Mouse (Mus musculus) c-Kit-positive CD71-positive TER-119-negative erythroid progenitor cells, embryonic 14.5 days (primary cell): ENCODE results near the gene Gm3252.
"Not testable (repeated sequence)": the region's sequence is repeated elsewhere in the genome, so short reads cannot be mapped to it uniquely, and the experiment has no call there.

Experiments
- DNase-seq: peaks from one replicate; pipeline ENCODE4 v3.0.0-alpha.2; 2013; ENCODE audit warnings: low read depth

The Gm3252 gene

DNA sequence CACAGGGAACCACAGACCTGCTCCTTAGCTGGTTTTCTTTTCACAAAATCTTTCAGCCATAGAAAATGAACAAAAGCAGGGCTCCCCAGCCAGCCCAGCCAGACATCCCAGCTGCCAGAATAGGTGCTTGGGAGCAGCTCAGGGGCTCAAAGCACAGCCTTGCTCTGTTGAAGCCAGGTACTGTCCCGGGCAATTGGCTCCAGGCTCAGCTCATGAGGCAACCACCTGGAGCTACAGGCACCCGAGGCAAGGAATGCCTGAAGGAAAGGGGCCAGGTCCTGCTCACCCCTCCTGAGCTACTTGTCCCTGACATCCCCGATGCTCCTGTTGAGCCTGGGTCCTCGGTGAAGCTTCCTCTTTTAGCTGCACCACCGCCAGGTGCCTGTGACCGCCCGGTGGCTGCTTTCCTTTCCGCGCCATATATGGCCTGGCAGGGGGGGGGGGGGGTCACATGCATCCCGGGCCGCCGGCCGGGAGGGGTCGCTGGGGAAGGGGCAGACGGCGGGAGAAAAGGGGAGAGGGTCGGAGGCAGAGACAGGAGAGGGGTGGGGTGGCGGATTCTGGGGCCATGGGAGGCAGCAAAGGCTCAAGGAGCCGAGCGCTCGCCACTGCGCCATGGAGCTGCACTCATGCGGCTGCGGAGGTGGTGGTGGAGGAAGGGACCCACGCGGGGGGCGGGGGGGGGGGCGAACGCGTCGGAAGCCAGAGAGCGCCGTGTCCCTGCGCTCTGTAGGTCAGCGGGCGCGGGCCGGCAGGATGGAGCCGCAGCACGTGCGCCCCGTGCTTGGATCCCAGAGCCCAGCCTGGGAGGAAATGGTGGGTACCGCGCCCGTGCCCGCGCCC lies at the start of gene Gm3252:
Gene Gm3252 (plus strand): TSS at position 738 of the 843 bp plus-strand sequence.
- DNase-seq: not testable (repeated sequence)

DNA sequence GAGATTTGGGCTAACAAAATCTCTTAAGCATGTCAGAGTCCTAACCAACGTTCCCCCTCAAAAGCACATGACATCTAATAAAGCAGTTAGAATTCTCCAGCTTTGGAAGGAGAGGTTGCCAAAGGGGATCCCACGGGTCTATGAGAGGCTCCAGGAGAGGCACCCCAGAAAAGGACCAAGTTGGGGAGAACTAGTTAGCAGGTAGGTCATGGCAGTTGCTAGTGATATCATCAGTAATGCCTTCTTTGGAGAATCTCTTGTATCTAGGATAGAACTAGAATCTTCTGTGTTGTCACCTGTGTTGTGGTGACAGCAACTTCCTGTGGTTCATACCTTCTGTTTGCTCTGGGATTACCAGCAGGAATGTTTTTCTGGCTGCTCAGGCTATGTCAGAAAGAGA lies 17.6 kb upstream of the Gm3252 start, which contains the start of gene Gm7876:
Gene Gm7876 (plus strand): TSS at position 301 of the 400 bp plus-strand sequence.
- not testable (repeated sequence) for DNase-seq

DNA sequence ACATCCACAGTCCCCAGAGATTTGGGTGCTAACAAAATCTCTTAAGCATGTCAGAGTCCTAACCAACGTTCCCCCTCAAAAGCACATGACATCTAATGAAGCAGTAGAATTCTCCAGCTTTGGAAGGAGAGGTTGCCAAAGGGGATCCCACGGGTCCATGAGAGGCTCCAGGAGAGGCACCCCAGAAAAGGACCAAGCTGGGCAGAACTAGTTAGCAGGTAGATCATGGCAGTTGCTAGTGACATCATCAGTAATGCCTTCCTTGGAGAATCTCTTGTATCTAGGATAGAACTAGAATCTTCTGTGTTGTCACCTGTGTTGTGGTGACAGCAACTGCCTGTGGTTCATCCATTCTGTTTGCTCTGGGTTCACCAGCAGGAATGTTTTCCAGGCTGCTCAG lies 49.5 kb downstream of the Gm3252 start, which contains the start of gene Gm9602:
Gene Gm9602 (plus strand): TSS at position 301 of the 400 bp plus-strand sequence.
- DNase-seq: not testable (repeated sequence)
